ENCODE assay signal across 11 mouse cellular contexts in the genomic region with DNA sequence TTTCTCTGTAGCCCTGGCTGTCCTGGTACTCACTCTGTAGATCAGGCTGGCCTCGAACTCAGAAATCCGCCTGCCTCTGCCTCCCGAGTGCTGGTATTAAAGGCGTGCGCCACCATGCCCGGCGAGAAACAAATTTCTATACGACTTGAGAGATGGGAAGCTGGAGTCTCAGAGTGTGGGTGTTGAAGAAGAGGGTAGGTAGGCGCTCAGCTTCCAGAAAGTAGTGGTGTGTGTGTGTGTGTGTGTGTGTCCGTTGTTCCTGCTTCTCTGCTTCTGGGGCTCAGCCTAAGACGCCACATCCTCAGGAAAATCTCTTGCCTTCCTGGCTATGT. TPM values are rescaled to one million over a fixed set of nuclear protein-coding genes. Genes with fewer than 3 reads are reported as not detected.
DNase-seq lines count a peak whose midpoint lies in the region; ATAC-seq and TF ChIP-seq lines count a peak whose summit lies in the region.
"Not testable (repeated sequence)": the region's sequence is repeated elsewhere in the genome, so short reads cannot be mapped to it uniquely, and the experiment has no call there.
"Had no signal": no experiment of that assay in that cellular context is flagged by ENCODE, and none has a peak within 500 bp of the region (broad histone marks: within the 10 kb centered on the region; RNA-seq: fewer than 3 reads in every experiment).

No protein-coding gene starts in this region.

- H3K4me3 ChIP-seq in erythroblast, embryonic 14.5 days (replicated peaks): peak overlapping the region; percentile 43
- H3K4me3 ChIP-seq in heart, embryonic 12.5 days: 0 out of 2 replicates have a peak overlapping the region, but pooled peaks have one; percentile 14
- H3K4me3 ChIP-seq in intestine, embryonic 14.5 days (ENCODE audit: low read depth, low read length); neural tube, embryonic 12.5 days: not testable (repeated sequence)
- peak overlapping the region; percentile 18 for H3K4me3 ChIP-seq in limb, embryonic 10.5 days
- H3K4me3 ChIP-seq in liver, postnatal 0 days (ENCODE audit: low read depth, low read length): peak overlapping the region; percentile 26; the same call in 1 of the 2 replicates

- DNase-seq in ZHBTc4 (ENCODE audit: low read depth, low spot score): peak; percentile 12
- not testable (repeated sequence) for DNase-seq in intestine, embryonic 14.5 days (ENCODE audit: low spot score); limb, embryonic 10.5 days (ENCODE audit: low spot score); liver, postnatal 0 days

- peak overlapping the region; percentile 56 for H3K4me2 ChIP-seq in heart, embryonic 12.5 days
- H3K4me2 ChIP-seq in intestine, embryonic 14.5 days (ENCODE audit: low read length): peak overlapping the region; percentile 37; the same call in 1 of the 2 replicates
- peak overlapping the region; percentile 74 for H3K4me2 ChIP-seq in liver, postnatal 0 days (ENCODE audit: low read depth, low read length)
- H3K4me2 ChIP-seq in neural tube, embryonic 12.5 days (replicated peaks): 0 out of 2 replicates have a peak overlapping the region, but pooled peaks have one; percentile 1

- 47% methylated on average over 11 of the region's 11 CpGs for WGBS in heart, embryonic 12.5 days
- WGBS in intestine, embryonic 14.5 days: 55% methylated on average over 11 of the region's 11 CpGs
- 58% methylated on average over 11 of the region's 11 CpGs for WGBS in limb, embryonic 10.5 days
- 44% methylated on average over 11 of the region's 11 CpGs for WGBS in liver, postnatal 0 days (ENCODE audit: insufficient replicate concordance)
- 57% methylated on average over 11 of the region's 11 CpGs for WGBS in neural tube, embryonic 12.5 days

- H3K27me3 ChIP-seq in erythroblast, embryonic 14.5 days (ENCODE audit: control insufficient read depth); intestine, embryonic 14.5 days (replicated peaks; ENCODE audit: control insufficient read depth, insufficient read depth, low read length); liver, postnatal 0 days (ENCODE audit: insufficient read depth, low read length): not testable (repeated sequence)
- H3K27me3 ChIP-seq in heart, embryonic 12.5 days (replicated peaks): 0 out of 2 replicates have a peak, but pooled peaks cover 11% of the 10 kb centered on the region
- peaks cover 33% of the 10 kb centered on the region for H3K27me3 ChIP-seq in limb, embryonic 10.5 days (ENCODE audit: low read depth, poor library complexity, severe bottlenecking)
- H3K27me3 ChIP-seq in neural tube, embryonic 12.5 days (replicated peaks): peaks cover 11% of the 10 kb centered on the region; the same call in 1 of the 2 replicates

- H3K4me1 ChIP-seq in erythroblast, embryonic 14.5 days (ENCODE audit: control insufficient read depth): peaks cover 58% of the 10 kb centered on the region
- peaks cover 11% of the 10 kb centered on the region for H3K4me1 ChIP-seq in heart, embryonic 12.5 days (replicated peaks)
- not testable (repeated sequence) for H3K4me1 ChIP-seq in intestine, embryonic 14.5 days (replicated peaks; ENCODE audit: control insufficient read depth, insufficient read depth, low read length); liver, postnatal 0 days (ENCODE audit: insufficient read depth); neural tube, embryonic 12.5 days
- H3K4me1 ChIP-seq in limb, embryonic 10.5 days: peaks cover 11% of the 10 kb centered on the region

- not testable (repeated sequence) for H3K9me3 ChIP-seq in erythroblast, embryonic 14.5 days (ENCODE audit: control insufficient read depth, low read length); heart, embryonic 12.5 days (replicated peaks); intestine, embryonic 14.5 days (ENCODE audit: control insufficient read depth, low read length); limb, embryonic 10.5 days (replicated peaks); liver, postnatal 0 days (ENCODE audit: low read length); neural tube, embryonic 12.5 days

- not testable (repeated sequence) for ATAC-seq in heart, embryonic 12.5 days (ENCODE audit: insufficient number of reproducible peaks, low FRiP score); intestine, embryonic 14.5 days (replicated peaks; ENCODE audit: low FRiP score, low TSS enrichment, low read depth); liver, postnatal 0 days; neural tube, embryonic 12.5 days (ENCODE audit: low FRiP score, low read depth)

- not testable (repeated sequence) for H3K9ac ChIP-seq in heart, embryonic 12.5 days; intestine, embryonic 14.5 days (ENCODE audit: low read length); liver, postnatal 0 days (replicated peaks); neural tube, embryonic 12.5 days

- TF ChIP-seq EP300 in liver, postnatal 0 days (IDR thresholded peaks at IDR 0.05; ENCODE audit: low read depth): not testable (repeated sequence)

- TF ChIP-seq CTCF in liver, postnatal 0 days (IDR thresholded peaks at IDR 0.05; ENCODE audit: low read depth): not testable (repeated sequence)

- H3K36me3 ChIP-seq in erythroblast, embryonic 14.5 days (ENCODE audit: control insufficient read depth); heart, embryonic 12.5 days; intestine, embryonic 14.5 days (ENCODE audit: control insufficient read depth, insufficient read depth, low read length); limb, embryonic 10.5 days; liver, postnatal 0 days (replicated peaks; ENCODE audit: insufficient read depth, low read length); neural tube, embryonic 12.5 days: not testable (repeated sequence)

- H3K27ac ChIP-seq in heart, embryonic 12.5 days (ENCODE audit: poor library complexity, severe bottlenecking); intestine, embryonic 14.5 days (ENCODE audit: low read depth); liver, postnatal 0 days (ENCODE audit: low read depth); neural tube, embryonic 12.5 days: not testable (repeated sequence)
- H3K27ac ChIP-seq in limb, embryonic 10.5 days: peak overlapping the region; percentile 69; the same call in 1 of the 2 replicates

RNA-seq across cellular contexts. Expression of gene Shbg, which starts 3.5 kb away (rescaled TPM):
- polyA plus RNA-seq in erythroblast, embryonic 14.5 days (2012): 0.02 TPM in 1 of 2 replicates, not detected in the other
- 0.13 and 0.82 TPM in 2 replicates for polyA plus RNA-seq in heart, embryonic 12.5 days (2016; fragmentation: Nextera tagmentation; extraction: Ambion mirVana)
- polyA plus RNA-seq in intestine, embryonic 14.5 days (2014; fragmentation: Nextera tagmentation; extraction: Ambion mirVana): not detected in 2 replicates
- polyA plus RNA-seq in limb, embryonic 10.5 days (2016; fragmentation: Nextera tagmentation; extraction: Ambion mirVana): not detected in 2 replicates
- 4.3 and 4.7 TPM in 2 replicates for polyA plus RNA-seq in liver, postnatal 0 days (2015; fragmentation: Nextera tagmentation; extraction: Ambion mirVana)
- not detected in 2 replicates for polyA plus RNA-seq in neural tube, embryonic 12.5 days (2016; fragmentation: Nextera tagmentation; extraction: Ambion mirVana)
- polyA plus RNA-seq: forebrain, embryonic 14.5 days; G1E; hindbrain, postnatal 0 days; midbrain, embryonic 11.5 days had no signal

RNA-seq across cellular contexts. Expression of gene Sat2, which starts 7.6 kb away (rescaled TPM):
- not detected in 2 replicates for polyA plus RNA-seq in erythroblast, embryonic 14.5 days (2012)
- polyA plus RNA-seq in heart, embryonic 12.5 days (2016; fragmentation: Nextera tagmentation; extraction: Ambion mirVana): 16.5 and 17.4 TPM in 2 replicates
- polyA plus RNA-seq in intestine, embryonic 14.5 days (2014; fragmentation: Nextera tagmentation; extraction: Ambion mirVana): 16.8 and 18.1 TPM in 2 replicates
- 9.1 and 13.7 TPM in 2 replicates for polyA plus RNA-seq in limb, embryonic 10.5 days (2016; fragmentation: Nextera tagmentation; extraction: Ambion mirVana)
- polyA plus RNA-seq in liver, postnatal 0 days (2015; fragmentation: Nextera tagmentation; extraction: Ambion mirVana): 15.2 and 18.7 TPM in 2 replicates
- polyA plus RNA-seq in neural tube, embryonic 12.5 days (2016; fragmentation: Nextera tagmentation; extraction: Ambion mirVana): 22.0 and 23.3 TPM in 2 replicates
- polyA plus RNA-seq: G1E had no signal

RNA-seq across cellular contexts. Expression of gene Atp1b2, which starts 8.5 kb away (rescaled TPM):
- 8.1 and 9.1 TPM in 2 replicates for polyA plus RNA-seq in erythroblast, embryonic 14.5 days (2012)
- polyA plus RNA-seq in heart, embryonic 12.5 days (2016; fragmentation: Nextera tagmentation; extraction: Ambion mirVana): 30.9 and 31.1 TPM in 2 replicates
- 7.3 and 8.2 TPM in 2 replicates for polyA plus RNA-seq in intestine, embryonic 14.5 days (2014; fragmentation: Nextera tagmentation; extraction: Ambion mirVana)
- 1.5 TPM in 2 replicates for polyA plus RNA-seq in limb, embryonic 10.5 days (2016; fragmentation: Nextera tagmentation; extraction: Ambion mirVana)
- polyA plus RNA-seq in liver, postnatal 0 days (2015; fragmentation: Nextera tagmentation; extraction: Ambion mirVana): 4.0 and 5.3 TPM in 2 replicates
- 8.4 and 10.8 TPM in 2 replicates for polyA plus RNA-seq in neural tube, embryonic 12.5 days (2016; fragmentation: Nextera tagmentation; extraction: Ambion mirVana)

RNA-seq across cellular contexts. Expression of gene Fxr2, which starts 18.6 kb away (rescaled TPM):
- polyA plus RNA-seq in erythroblast, embryonic 14.5 days (2012): 9.7 and 10.3 TPM in 2 replicates
- polyA plus RNA-seq in heart, embryonic 12.5 days (2016; fragmentation: Nextera tagmentation; extraction: Ambion mirVana): 37.1 and 40.1 TPM in 2 replicates
- 22.6 and 23.0 TPM in 2 replicates for polyA plus RNA-seq in intestine, embryonic 14.5 days (2014; fragmentation: Nextera tagmentation; extraction: Ambion mirVana)
- polyA plus RNA-seq in limb, embryonic 10.5 days (2016; fragmentation: Nextera tagmentation; extraction: Ambion mirVana): 45.4 and 48.1 TPM in 2 replicates
- 6.8 TPM in 2 replicates for polyA plus RNA-seq in liver, postnatal 0 days (2015; fragmentation: Nextera tagmentation; extraction: Ambion mirVana)
- polyA plus RNA-seq in neural tube, embryonic 12.5 days (2016; fragmentation: Nextera tagmentation; extraction: Ambion mirVana): 55.8 and 71.5 TPM in 2 replicates

RNA-seq across cellular contexts. Expression of gene Trp53, which starts 34.1 kb away (rescaled TPM):
- 4.1 and 4.3 TPM in 2 replicates for polyA plus RNA-seq in erythroblast, embryonic 14.5 days (2012)
- 76.0 and 79.1 TPM in 2 replicates for polyA plus RNA-seq in heart, embryonic 12.5 days (2016; fragmentation: Nextera tagmentation; extraction: Ambion mirVana)
- 176 and 192 TPM in 2 replicates for polyA plus RNA-seq in intestine, embryonic 14.5 days (2014; fragmentation: Nextera tagmentation; extraction: Ambion mirVana)
- 243 and 267 TPM in 2 replicates for polyA plus RNA-seq in limb, embryonic 10.5 days (2016; fragmentation: Nextera tagmentation; extraction: Ambion mirVana)
- 32.6 and 33.5 TPM in 2 replicates for polyA plus RNA-seq in liver, postnatal 0 days (2015; fragmentation: Nextera tagmentation; extraction: Ambion mirVana)
- 116 and 120 TPM in 2 replicates for polyA plus RNA-seq in neural tube, embryonic 12.5 days (2016; fragmentation: Nextera tagmentation; extraction: Ambion mirVana)

Comparison
In these comparisons a context has a peak if more than half of its experiments do, and no peak if none do; other contexts are left out.
1. H3K4me2 ChIP-seq: peak in every context shown above with its lines; median percentile 74 in liver, postnatal 0 days; 56 in heart, embryonic 12.5 days; 37 in intestine, embryonic 14.5 days; 1 in neural tube, embryonic 12.5 days.